9 mouse cellular contexts compared by ENCODE assay signal in the genomic region with DNA sequence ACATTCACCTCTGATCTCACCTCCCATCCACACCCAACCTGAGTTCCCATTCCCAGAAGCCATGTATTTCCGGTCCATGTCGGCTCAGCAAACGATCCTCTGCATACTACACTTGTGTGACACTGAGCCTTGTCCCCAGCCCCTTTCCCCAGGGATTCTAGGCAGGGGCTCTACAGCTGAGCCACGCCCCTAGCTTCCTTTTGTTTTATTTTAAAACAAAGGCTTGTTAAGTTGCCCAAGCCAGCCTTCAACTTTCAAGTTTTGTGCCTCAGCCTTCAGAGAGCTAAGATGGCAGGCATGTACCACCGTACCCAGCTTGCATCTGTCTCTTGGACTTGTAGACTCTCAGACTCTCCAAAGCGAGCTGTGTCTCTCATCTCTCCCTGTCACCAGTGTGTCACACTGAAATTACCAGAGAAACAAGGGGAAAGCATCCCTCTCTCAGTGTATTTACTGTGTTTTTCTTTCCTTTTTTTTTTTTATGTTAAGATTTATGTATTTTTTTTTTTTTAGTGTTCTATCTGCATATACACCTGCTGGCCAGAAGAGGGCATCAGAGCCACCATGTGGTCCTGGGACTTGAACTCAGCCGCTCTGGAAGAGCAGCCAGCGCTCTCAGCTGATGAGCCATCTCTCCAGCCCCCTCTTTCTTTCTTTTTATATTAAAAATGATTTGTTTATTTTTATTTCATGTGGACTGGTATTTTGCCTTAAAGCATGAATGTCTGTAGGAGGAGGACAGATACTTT. TPM values are rescaled to one million over a fixed set of nuclear protein-coding genes. Genes with fewer than 3 reads are reported as not detected.
DNase-seq lines count a peak whose midpoint lies in the region; ATAC-seq and TF ChIP-seq lines count a peak whose summit lies in the region.
"Had no signal": no experiment of that assay in that cellular context is flagged by ENCODE, and none has a peak within 500 bp of the region (broad histone marks: within the 10 kb centered on the region; RNA-seq: fewer than 3 reads in every experiment).

No protein-coding gene starts in this region.

- no peaks in the 10 kb centered on the region for H3K36me3 ChIP-seq in neural tube, embryonic 11.5 days (ENCODE audit: control insufficient read depth, insufficient read depth, low read length)
- H3K36me3 ChIP-seq in neural tube, embryonic 15.5 days, result no peaks in the 10 kb centered on the region; the same call in 1 of the 2 replicates
- H3K36me3 ChIP-seq in hindbrain, embryonic 12.5 days, result no peaks in the 10 kb centered on the region
- H3K36me3 ChIP-seq: hindbrain, embryonic 13.5 days had no signal

- H3K4me1 ChIP-seq in neural tube, embryonic 11.5 days (ENCODE audit: control insufficient read depth, insufficient read depth, low read length), result no peaks in the 10 kb centered on the region
- peaks cover 9% of the 10 kb centered on the region for H3K4me1 ChIP-seq in neural tube, embryonic 15.5 days
- no peaks in the 10 kb centered on the region for H3K4me1 ChIP-seq in bone marrow, adult 2 months (ENCODE audit: control insufficient read depth, insufficient read depth, low read length)
- peaks cover 4% of the 10 kb centered on the region; the same call in 1 of the 2 replicates for H3K4me1 ChIP-seq in hindbrain, embryonic 12.5 days

- H3K9ac ChIP-seq in neural tube, embryonic 11.5 days (ENCODE audit: low read length), result no peak overlapping the region
- H3K9ac ChIP-seq in neural tube, embryonic 15.5 days (replicated peaks), result no peak overlapping the region
- H3K9ac ChIP-seq in hindbrain, embryonic 12.5 days, result no peak overlapping the region
- H3K9ac ChIP-seq: hindbrain, embryonic 13.5 days had no signal

- no peak overlapping the region for H3K4me3 ChIP-seq in gastrocnemius, adult 2 months
- H3K4me3 ChIP-seq in neural tube, embryonic 11.5 days (ENCODE audit: low read depth, low read length), result no peak overlapping the region
- H3K4me3 ChIP-seq in neural tube, embryonic 15.5 days (replicated peaks), result no peak overlapping the region
- no peak overlapping the region for H3K4me3 ChIP-seq in bone marrow, adult 2 months (replicated peaks; ENCODE audit: control insufficient read depth, low read depth, low read length)
- H3K4me3 ChIP-seq in hindbrain, embryonic 12.5 days, result no peak overlapping the region
- H3K4me3 ChIP-seq: hindbrain, embryonic 13.5 days had no signal

- 57% methylated on average over 8 of the region's 8 CpGs for WGBS in neural tube, embryonic 11.5 days
- 47% methylated on average over 8 of the region's 8 CpGs for WGBS in neural tube, embryonic 15.5 days
- 39% methylated on average over 8 of the region's 8 CpGs for WGBS in bone marrow, adult 2 months
- 47% methylated on average over 8 of the region's 8 CpGs for WGBS in hindbrain, embryonic 12.5 days

- H3K4me2 ChIP-seq in neural tube, embryonic 11.5 days (ENCODE audit: low read depth), result no peak overlapping the region
- H3K4me2 ChIP-seq in neural tube, embryonic 15.5 days, result no peak overlapping the region
- H3K4me2 ChIP-seq in hindbrain, embryonic 12.5 days (replicated peaks), result no peak overlapping the region
- H3K4me2 ChIP-seq: hindbrain, embryonic 13.5 days had no signal

- no peak for ATAC-seq in neural tube, embryonic 11.5 days (ENCODE audit: insufficient read depth, low FRiP score, low TSS enrichment)
- no peak for ATAC-seq in neural tube, embryonic 15.5 days (ENCODE audit: low FRiP score)
- ATAC-seq in hindbrain, embryonic 12.5 days (ENCODE audit: low FRiP score), result no peak

- no peak for TF ChIP-seq POLR2A in bone marrow, adult 2 months (IDR thresholded peaks at IDR 0.05; ENCODE audit: borderline replicate concordance, control insufficient read depth, low read depth, low read length)

- no peak for DNase-seq in gastrocnemius, adult 2 months
- no peak for DNase-seq in gastrocnemius, postnatal 25 days
- peak; percentile 7 for DNase-seq in neural tube, embryonic 11.5 days (ENCODE audit: low spot score)
- DNase-seq in retina, embryonic 14.5 days (ENCODE audit: low spot score), result peak; percentile 48
- DNase-seq in layer of hippocampus, adult 9-10 months (ENCODE audit: low spot score), result no peak

- no peaks in the 10 kb centered on the region for H3K9me3 ChIP-seq in neural tube, embryonic 11.5 days (ENCODE audit: control insufficient read depth, low read length)
- no peaks in the 10 kb centered on the region for H3K9me3 ChIP-seq in neural tube, embryonic 15.5 days (replicated peaks)
- H3K9me3 ChIP-seq in hindbrain, embryonic 12.5 days (replicated peaks), result no peaks in the 10 kb centered on the region
- H3K9me3 ChIP-seq: hindbrain, embryonic 13.5 days had no signal

- intact Hi-C loops in gastrocnemius, adult 2 months (cut with DNase I), result no loop called here

- TF ChIP-seq CTCF in gastrocnemius, adult 2 months (IDR thresholded peaks at IDR 0.05), result peak; percentile 74
- TF ChIP-seq CTCF in bone marrow, adult 2 months (IDR thresholded peaks at IDR 0.05; ENCODE audit: control insufficient read depth, insufficient read depth, low read length), result peak; percentile 60

- no peak overlapping the region for H3K27ac ChIP-seq in gastrocnemius, adult 2 months
- no peak overlapping the region for H3K27ac ChIP-seq in neural tube, embryonic 11.5 days (ENCODE audit: low read depth, low read length)
- no peak overlapping the region for H3K27ac ChIP-seq in neural tube, embryonic 15.5 days (replicated peaks)
- H3K27ac ChIP-seq in bone marrow, adult 2 months (ENCODE audit: control insufficient read depth, insufficient read depth, low read depth, low read length, poor library complexity), result no peak overlapping the region
- no peak overlapping the region for H3K27ac ChIP-seq in hindbrain, embryonic 12.5 days
- H3K27ac ChIP-seq: hindbrain, embryonic 13.5 days had no signal

- H3K27me3 ChIP-seq in neural tube, embryonic 11.5 days (ENCODE audit: control insufficient read depth, insufficient read depth, low read length), result peaks cover 2% of the 10 kb centered on the region
- H3K27me3 ChIP-seq in neural tube, embryonic 15.5 days (replicated peaks), result 0 out of 2 replicates have a peak, but pooled peaks cover 2% of the 10 kb centered on the region
- H3K27me3 ChIP-seq in hindbrain, embryonic 12.5 days, result peaks cover 15% of the 10 kb centered on the region

RNA-seq across cellular contexts. Expression of a gene that starts 7.7 kb away (rescaled TPM):
- under 1 TPM; 0.20 TPM for total RNA-seq in gastrocnemius, adult 2 months (2021)
- under 1 TPM; 0.13 to 0.20 TPM for total RNA-seq in gastrocnemius, postnatal 25 days (2021)
- 76.1 and 88.4 TPM in 2 replicates for polyA plus RNA-seq in neural tube, embryonic 11.5 days (2014; fragmentation: Nextera tagmentation; extraction: Ambion mirVana)
- polyA plus RNA-seq in neural tube, embryonic 15.5 days (2015; fragmentation: Nextera tagmentation; extraction: Ambion mirVana), result 190 and 224 TPM in 2 replicates
- polyA plus RNA-seq in bone marrow, adult 2 months (2011; ENCODE audit: insufficient read depth, insufficient read length, low replicate concordance, missing spikeins), result 1.1 TPM in 1 of 2 replicates, not detected in the other
- polyA plus RNA-seq in hindbrain, embryonic 12.5 days (2016; fragmentation: Nextera tagmentation; extraction: Ambion mirVana), result 68.7 and 75.0 TPM in 2 replicates

Comparison
In these comparisons a context has a peak if more than half of its experiments do, and no peak if none do; other contexts are left out.
1. DNase-seq: peak in neural tube, embryonic 11.5 days (single experiment) and retina, embryonic 14.5 days (single experiment); none in gastrocnemius, adult 2 months (single experiment), gastrocnemius, postnatal 25 days (single experiment) and layer of hippocampus, adult 9-10 months (single experiment).
2. RNA of a gene that starts 7.7 kb away (polyA plus RNA-seq): 190 to 224 TPM in neural tube, embryonic 15.5 days, 76.1 to 88.4 TPM in neural tube, embryonic 11.5 days and 68.7 to 75.0 TPM in hindbrain, embryonic 12.5 days; 1.1 TPM in bone marrow, adult 2 months; every median in the first group is over 10 times any median in the second.